Mouse (Mus musculus) liver (tissue): Measurements from ENCODE around the gene Fchsd2.
A peak's percentile ranks its signal among the peaks of the same experiment; 100 is the strongest.

ENCODE experiments used
- DNase-seq: peaks from one replicate; pipeline ENCODE4 v3.0.0-alpha.2; 2020; ENCODE audit warnings: mixed read lengths

The Fchsd2 gene

DNA sequence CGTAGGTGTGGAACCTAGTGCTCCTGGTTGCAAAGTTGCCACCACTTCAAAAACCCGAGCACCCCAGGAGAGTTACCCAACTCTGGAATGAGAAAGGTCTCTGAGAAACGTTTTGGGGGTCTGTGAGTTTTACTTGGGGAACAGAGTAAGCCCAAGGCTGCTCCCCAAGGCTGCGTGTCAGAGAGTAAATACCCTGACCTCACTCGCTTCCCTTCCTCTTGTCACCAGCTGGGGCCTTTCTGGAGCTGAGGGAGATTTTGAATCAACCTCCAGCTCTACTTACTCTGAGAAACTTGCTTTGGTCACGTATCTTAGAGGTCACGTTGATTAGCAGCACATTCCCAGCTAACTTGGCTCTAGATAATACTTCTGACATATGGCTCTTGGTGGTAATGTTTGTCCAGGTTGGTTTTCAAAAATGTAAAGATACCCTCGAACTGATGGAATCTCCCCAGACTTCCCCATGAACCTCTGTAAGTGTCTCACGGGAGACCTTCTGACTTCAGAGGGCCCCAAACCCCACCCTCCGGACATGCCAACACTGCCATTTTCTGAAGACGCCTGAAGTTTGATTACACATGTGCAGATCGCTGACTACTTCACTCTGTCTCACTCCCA is 20.4 kb upstream of the Fchsd2 start:
- DNase-seq: no peak

DNA sequence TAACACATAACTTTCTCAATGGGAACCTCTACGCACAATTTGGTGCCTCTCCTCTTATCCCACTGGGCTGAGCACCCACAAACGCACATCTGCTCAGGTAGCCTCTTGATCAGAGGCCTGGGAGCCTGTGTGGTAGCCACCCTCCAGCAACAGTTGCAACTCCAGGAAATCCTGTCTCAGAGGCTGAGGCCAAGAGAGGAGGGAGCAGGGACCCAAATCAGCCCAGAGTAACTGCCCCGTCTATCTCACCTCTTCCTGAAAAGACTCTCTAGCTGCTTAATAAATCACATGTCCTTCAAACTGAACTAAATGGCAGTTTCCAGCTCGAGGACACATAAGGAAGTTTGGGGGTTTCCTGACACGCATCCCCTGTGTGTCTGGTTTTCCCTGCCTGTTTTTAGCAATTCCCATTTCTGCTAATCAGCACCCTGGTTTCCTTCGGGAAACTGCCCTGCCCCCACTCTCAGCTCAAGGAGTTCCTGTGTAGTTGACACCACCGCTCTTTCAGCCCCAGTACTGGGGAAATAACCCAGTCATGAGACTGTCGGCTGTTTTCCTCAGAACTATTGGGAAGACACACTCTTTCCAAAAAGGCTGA is 18.4 kb upstream of the Fchsd2 start:
- peak; percentile 33 for DNase-seq

DNA sequence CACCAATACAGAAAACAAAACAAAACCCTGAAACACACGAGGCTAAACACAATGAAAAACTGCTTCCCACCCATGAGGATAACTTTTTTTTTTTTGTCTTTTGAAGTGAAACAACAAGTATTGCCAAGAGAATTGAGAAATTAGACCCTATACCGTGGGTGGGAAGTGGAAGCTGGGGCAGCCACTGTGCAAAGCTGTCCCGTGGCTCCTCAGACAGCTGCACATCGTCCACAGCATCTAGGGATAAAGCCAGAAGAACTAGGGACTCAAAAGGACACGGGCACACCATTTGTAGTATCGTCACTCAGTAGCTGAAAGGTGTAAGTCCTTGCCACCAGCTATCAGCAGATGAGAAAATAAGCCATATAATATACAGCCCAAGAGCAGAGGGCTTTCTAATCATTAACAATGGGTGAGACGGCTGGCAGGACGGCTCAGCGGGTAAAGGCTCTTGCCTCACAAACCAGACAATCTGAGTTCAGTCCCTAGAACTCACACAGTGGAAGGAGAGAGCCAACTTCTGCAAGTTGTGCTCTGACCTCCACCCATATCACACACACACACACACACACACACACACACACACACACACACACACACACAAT is 9.0 kb upstream of the Fchsd2 start:
- DNase-seq: no peak

DNA sequence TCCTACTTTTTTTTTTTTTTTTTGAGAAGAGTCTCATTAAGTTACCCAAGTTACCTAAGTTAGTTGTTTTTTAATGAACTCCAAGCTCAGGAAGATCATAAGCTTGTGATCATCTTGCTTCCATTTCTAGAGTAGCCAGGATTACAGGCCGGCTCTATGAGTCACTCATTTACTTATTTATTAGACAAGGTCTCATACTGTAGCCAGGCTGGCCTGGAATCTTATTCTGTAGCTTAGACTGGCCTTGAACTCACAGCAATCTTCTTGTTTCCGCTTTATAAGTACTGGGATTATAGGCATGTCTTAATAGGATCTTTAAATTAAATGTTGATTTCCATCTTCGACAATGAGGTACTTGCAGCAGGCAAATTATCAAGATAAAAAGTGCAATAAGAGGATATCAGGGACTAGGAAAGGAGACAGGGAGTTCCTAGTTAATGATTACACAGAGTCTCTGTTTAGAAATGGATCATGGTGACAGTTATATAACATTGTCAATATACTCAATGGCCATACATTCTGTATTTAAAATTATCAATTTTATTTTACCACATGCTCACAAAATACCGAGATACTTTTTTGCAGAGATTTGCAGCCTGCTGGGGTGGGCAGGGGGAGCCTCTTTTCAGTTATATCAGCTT is 7.7 kb upstream of the Fchsd2 start:
- no peak for DNase-seq

DNA sequence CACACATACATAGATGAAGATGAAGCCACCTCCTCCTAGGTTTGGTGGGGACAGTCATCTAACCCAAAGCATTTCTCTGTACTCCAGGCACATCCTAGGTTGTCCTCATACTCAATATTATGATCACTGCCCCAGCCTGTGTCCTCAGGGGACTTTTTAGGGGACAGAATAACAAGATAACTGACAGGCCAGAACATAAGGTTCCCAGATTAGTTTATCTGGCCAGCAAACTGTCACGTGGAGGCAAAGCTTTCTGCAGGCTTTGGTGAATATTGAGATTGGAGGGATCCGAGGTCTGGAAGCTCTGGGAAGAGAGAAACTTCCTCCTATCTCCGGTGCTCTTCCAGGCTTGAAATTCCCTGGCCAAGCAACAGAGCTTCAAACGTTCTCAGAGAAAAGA is 6.9 kb upstream of the Fchsd2 start:
- no peak for DNase-seq

DNA sequence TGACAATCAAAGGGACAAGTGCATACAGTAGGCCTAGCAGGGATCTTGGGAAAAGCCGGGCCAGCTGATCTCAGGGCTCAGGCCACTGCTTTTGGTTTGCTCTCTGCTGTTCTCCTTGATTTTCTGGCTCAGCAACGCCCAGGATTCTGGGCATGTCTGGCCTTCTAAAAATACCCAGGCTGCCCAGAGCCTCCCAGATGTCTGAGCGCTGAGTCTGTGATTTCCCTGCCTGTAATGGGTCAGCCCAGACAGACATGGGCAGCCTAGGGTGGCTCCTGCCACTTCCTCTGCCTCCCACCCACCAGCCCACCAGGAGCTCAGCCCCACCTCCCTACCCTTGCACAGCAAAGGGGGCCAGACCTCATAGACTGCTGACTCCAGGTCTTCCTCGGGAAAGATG is 4.0 kb upstream of the Fchsd2 start:
- DNase-seq: no peak

DNA sequence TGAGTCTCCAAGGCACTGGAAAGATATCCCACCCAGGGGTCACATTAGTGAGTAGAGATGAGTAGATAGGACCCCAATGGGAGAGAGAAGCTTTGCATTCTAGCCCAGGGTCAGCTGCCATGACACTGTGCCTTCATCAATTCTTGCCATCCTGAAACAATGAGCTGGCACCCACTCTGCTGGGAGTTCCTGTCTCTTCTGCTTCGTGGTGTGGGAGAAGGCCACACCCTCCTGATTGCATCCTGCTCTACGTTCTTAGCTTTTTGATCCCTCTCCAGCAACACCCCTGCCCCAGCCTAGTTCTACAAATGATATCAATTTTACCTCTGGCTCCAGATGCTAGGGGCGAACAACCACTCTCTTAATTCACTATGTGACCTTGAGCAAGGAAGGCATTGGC is 3.4 kb upstream of the Fchsd2 start:
- DNase-seq: no peak

DNA sequence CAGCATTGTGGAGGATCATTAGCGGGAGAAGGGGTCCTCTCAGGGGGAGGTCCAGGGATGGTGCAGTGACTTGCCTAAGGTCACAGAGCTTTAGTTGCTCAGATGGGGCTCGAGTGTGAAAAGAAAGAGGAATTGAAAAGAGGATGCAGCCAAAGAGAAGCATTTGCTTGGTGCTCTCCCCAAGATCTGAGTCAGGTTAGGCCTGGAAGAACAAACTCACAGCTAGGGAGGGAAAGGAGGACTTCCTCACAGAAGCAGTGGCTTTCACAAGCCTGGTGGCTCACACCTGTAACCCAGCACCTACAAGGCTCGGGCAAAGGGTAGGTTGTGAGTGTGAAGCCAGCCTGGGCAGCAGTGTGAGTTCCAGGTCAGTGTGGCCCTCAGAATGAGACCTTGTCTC is 568 bp downstream of the Fchsd2 start:
- DNase-seq: no peak

DNA sequence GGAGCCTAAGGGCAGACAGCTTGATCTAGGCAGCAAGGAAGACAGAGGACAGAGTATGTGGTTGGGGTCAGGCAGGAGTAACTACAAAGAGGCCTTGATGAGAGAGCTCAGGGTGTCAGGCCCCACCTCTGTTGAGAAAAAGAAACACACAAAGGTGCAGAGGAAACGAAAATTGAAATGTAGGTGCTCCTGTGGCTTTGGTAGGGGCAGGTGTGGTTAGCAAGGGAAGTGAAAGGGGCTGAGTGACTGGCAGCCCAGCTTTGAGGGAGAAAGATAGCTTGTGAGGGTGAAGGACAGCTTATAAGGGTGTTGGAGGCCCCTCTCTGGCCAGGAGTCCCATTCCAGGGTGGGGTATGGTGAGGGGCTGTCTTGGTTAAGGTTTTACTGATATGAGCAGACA is 2.1 kb downstream of the Fchsd2 start:
- no peak for DNase-seq

DNA sequence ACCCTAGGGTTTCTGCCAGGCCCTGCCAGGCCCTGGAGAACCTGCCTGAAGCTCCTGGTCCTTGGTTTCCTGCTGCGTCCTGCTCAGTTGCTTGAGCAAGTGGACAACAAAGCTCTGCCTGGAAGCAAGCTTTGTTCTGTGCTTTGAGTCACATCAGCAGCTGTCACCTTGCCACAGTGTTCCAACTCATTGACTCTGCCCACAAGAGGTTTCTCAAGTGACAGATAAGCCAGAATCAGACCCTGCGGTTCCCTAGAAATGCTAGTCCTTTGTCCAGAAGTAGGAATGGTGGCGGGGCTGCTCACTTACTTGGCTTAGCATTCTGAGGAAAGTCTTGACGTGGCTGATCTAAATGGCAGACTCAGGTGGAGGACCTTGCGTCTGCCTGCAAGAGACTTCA is 2.9 kb downstream of the Fchsd2 start:
- DNase-seq: no peak

DNA sequence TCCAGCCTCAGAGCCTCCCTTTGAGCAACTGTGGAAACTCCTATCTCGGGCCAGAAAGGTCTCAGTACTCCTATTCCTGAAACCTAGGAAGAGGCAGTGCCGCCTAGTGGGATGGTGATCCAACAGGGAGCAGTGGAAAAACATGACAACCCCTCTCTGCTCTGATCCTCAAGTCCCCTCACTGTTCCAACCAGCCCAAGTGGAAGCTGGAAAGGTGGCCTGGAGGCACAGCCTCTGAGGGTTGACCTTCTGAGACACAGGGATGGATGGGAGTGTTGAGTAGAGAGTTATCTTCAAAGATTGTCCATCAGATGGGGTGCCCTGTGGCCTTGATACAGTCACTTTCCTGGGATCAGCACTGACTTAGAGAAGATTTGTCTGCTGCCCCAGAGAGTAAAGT is 3.9 kb downstream of the Fchsd2 start:
- no peak for DNase-seq

DNA sequence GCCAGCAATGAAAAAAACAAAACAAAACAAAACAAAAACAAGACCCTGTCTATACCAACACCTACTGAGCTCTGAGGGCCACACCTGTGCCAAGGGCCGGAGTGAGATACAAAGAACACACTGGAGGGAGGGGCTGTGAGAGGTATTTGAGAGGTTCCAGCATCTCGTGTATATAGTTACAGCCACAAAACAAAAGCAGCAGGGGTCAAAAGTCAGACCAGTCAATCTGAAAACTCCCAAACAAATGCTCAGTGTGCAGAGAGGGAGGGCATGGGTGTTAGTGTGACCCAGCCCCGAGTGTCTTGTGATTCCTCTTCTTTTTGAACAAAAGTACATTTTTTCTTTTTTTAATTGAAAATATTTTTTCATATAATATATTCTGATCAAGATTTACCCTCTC is 4.4 kb downstream of the Fchsd2 start:
- no peak for DNase-seq

DNA sequence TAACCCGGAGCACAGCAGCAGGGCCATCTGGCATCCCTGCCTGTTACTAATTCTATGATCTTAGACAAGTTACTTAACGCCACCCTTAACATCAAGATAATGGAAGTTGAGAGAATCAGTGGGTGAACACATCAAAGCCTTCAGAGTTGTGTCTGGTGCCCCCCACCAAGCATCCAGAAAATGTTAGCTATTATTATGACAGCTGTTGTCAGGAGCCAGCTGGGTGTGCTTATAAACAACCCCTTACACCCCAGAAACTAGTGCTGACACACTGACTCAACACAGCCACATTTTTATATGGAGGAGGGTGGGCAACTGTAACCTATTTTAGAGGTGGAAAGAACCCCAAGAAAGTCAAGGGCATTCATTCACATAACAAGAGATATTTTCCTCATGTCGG is 7.3 kb downstream of the Fchsd2 start:
- DNase-seq: no peak

DNA sequence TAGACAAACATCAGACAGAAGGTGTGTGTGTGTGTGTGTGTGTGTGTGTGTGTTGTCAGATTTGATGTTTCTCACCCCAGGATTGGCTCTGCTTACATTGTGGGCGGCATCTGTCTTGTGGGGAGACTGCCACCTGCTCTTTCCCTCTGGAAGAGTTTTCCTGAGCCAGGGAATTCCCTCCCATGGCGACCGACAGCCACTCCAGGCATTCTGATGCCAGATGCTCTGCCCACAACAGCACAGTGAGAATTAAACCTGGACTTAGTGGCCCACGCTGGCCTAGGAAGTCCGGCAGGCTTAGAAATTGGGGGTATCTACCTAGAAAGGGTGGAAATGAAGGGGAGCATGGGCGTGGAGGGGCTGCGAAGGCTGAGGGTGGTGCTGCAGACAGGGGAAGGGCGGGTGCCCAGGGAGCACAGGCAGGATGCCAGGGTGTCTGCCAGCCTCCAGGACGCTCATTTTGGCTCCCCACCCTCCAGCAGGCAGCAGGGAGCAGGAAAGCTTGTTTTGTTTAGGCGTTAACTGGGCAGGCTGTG is 8.6 kb downstream of the Fchsd2 start:
- no peak for DNase-seq

DNA sequence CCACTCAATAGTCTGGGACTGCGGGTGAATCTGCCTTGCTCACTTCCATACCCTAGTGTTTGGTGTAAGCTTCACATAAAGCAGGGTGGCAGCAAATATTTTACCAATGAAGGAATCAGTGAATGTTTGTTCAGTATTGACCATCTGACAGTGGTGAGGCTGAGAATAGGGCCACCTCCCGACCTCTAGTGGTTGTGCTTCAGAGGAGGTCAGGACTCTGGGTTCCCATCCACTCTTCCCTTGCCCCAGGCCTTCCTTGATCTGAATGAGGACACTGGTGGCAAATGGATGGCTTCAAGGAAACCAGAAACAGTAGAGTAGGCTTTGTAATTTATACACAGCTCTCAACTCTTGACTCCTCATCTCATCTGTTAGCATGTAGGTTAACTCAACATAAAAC is 14.0 kb downstream of the Fchsd2 start:
- no peak for DNase-seq

DNA sequence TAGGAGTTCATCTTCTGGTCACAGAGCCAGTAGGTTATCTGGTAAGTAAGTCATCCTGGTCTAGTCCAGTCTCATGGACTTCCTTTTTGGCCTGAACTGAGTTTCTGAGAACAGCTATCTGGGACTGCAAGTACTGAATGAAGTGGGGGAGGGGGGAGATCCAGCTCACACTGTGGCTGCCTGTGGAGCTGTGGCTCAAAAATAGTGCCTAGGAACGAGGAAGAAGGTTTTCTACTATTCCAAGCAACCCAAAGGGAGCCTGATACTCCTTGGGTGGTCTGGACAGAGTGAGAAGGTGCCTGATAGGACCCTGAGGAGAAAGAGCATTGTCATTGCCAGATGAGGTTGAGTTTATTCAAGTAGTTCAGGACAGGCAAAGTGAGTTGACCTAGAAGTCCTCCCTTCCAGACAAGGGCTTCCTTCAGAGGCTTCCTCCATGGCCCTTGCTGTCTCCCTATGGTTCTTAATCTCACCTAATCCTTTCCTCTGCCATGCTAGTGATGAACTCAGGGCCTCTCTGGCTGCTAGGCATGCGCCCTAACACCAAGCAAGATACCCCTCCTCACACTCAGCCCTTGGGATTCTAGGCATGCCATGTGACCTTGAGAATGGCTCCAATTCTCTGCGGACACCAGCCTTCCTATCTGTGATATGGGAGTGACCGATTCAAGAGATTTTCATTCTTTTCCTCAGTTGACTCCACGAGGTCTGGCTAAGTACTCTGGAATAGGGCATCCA is 14.6 kb downstream of the Fchsd2 start:
- DNase-seq: no peak

DNA sequence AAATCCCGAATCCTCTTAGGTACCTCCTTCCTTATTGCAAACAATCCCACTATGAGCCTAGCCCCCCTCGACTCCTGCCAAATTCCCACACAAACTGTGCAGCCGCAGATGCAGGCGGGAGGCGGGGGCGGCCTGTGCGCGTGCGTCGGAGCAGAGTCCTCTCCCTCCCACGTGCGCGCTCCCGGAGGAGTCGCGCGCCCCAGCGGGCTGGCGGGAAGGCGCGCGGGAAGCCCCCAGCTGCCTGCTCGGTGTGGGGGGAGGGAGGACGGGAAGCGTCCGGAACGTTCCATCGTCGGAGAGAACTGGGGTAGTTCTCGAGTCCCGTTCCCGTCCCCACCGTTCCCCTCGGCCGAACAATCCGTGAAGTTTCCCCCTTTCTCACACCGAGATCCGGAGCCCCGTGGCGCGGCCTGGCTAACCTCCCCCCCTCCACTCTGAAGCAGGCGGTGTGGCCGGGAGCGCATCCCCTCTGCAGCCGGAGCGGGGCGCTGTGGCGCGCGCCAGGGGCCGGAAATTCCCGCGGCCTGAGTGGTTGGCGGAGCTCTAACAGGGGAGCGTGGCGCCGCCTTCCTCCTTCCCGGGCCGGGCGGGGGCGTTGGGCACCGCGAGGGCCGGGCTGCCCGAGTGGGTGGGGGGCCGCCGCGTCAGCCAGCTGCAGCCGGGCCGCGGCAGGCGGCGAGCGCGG is 15.4 kb downstream of the Fchsd2 start:
- peak; percentile 92 for DNase-seq

DNA sequence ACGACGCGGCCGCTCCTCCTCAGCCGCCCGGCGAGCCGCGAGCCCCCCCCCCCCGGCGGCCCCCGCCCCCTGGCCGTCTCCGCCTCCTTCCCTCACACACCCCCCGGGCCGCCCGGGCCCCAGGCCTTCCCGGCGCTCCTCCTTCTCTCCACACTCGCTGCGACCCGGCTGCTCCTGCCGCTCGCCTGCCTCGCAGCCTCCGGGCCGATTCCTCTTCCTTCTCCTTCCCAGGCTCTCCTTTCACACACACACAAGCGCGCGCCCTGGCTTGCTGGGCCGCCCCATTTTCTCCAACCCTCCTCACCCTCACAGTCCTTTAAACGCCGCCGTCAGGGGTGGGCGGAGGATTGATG is 16.0 kb downstream of the Fchsd2 start:
- DNase-seq: no peak

DNA sequence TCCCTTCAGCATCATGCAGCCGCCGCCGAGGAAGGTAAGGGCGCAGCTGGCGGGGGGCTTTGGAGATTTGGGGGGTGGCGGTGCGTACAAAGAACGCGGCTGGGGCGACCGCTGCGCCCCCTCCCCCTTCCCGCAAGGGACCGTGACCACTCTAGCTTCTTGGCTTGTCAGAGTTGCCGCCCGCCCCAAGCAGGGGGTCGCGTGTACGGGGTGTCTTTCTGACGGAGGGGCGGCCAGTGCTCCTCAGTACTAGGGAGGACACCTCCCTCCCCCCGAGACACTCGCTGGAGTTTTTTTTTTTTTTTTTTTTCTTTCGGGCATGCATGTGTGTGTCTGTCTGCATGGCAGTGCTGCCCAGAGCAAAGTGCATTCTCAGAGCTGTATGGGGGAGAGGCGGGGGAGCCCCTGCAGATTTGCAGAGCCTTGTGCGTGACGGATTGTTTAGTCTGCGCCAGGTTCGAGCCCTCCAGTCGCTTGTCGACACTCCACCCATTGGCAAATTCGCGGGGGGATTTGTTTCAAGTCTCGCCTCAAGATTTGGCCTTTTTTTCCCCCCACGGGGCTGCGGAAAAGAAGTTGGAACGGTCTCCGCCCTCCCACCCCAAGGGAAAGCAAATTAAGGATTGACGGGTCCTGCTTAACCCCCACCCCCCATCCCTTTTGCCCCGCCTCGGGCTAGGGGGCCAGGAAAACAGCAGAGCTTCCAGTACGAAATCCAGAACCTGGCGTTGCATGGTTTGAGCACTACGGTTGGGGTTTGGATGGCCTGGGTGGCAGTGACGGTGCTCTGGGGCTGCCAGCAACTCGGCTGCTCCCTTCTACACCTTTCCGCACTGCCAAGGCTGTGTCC is 16.6 kb downstream of the Fchsd2 start:
- peak; percentile 22 for DNase-seq

DNA sequence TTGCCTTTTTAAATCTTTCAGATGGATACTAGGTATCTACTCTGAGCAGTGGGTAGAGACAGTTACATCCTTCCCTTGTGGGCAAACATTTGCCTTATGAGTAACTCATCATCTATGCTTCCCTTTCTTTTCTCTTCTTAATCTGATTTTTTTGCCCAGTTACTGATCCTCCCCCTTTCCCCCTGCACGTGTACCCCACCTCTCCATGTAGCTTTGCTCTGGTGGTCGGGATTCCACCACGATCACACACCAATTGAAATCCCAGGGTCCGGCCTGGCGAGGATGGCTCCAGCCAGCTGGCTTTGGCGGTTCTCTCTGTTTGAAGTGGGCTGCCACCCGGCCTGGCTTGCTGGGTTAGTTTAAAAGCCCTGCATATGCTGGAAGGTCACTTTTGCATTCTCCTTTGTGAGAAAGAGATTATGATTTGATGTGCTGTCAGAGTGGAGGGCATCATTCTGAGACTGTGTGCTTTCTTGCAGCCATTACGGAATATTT is 17.2 kb downstream of the Fchsd2 start:
- DNase-seq: no peak

DNA sequence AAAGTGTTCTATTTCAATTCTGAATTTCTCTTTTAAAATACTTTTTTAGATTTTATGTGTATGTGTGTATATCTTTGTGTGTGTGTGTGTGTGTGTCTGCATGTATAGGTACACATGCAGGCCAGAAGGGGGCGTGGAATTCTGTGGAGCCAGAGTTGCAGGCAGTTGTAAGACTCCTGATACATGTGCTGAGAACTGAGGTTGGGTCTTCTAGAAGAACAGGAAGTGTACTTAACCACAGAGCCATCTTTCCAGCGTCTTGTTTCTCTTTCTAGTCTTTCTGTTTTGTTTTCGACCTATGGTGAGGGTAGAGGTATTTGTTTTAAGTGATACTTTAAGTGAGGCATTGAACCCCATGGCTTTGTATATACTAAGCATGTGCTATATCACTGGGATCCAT is 20.7 kb downstream of the Fchsd2 start:
- no peak for DNase-seq

DNA sequence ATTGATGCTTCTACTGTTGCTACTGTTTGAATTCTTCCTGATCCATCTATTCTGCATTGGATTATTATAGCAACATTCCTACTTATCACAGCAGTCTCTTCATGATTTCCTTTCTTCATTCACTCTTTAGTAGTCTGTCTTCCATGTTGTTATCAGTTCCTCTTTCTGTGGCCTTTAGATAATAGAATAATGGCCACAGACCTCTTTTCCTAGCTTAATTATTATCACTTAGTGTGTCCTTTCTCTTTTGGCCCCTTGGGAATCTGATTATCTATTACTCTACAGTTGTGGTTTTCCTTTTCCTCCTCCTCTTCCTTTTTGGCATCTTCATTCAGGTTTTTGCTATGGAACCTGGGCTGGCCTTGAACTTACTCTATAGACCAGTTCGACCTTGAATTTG is 21.7 kb downstream of the Fchsd2 start:
- no peak for DNase-seq
